Mouse (Mus musculus) limb, embryonic 15.5 days (tissue): ENCODE data around the gene Msrb3. TPM values are rescaled to one million over a fixed set of nuclear protein-coding genes. Genes with fewer than 3 reads are reported as not detected.

Source experiments
- ATAC-seq: fragments of 200-750 bp; cut with Nextera tagmentation; 2 replicates; pipeline ENCODE4 v1.8.0; 2017; ENCODE audit warnings: low read depth, moderate TSS enrichment; ENCODE audit not compliant: insufficient number of reproducible peaks, low FRiP score, low TSS enrichment
- H3K27ac ChIP-seq: fragments of 300-500 bp; sonication (generic); 2 replicates; pipeline ENCODE4 v1.5.1; 2015; ENCODE audit warnings: moderate library complexity, mild to moderate bottlenecking, inconsistent platforms
- H3K27me3 ChIP-seq: fragments of 300-500 bp; sonication (generic); 2 replicates; pipeline ENCODE4 v1.6.1; 2015; ENCODE audit warnings: inconsistent platforms
- H3K36me3 ChIP-seq: fragments of 300-500 bp; sonication (generic); 2 replicates; pipeline ENCODE4 v1.6.1; 2015; ENCODE audit warnings: inconsistent platforms
- H3K4me1 ChIP-seq: fragments of 300-500 bp; sonication (generic); 2 replicates; pipeline ENCODE4 v1.6.1; 2015; ENCODE audit warnings: inconsistent platforms
- H3K4me2 ChIP-seq: fragments of 300-500 bp; sonication (generic); 2 replicates; pipeline ENCODE4 v1.6.1; 2015; ENCODE audit warnings: mild to moderate bottlenecking, inconsistent platforms
- H3K4me3 ChIP-seq: fragments of 300-500 bp; sonication (generic); 2 replicates; pipeline ENCODE4 v1.5.1; 2015; ENCODE audit warnings: mild to moderate bottlenecking, inconsistent platforms
- H3K9ac ChIP-seq: fragments of 300-500 bp; sonication (generic); 2 replicates; pipeline ENCODE4 v1.6.1; 2015; ENCODE audit warnings: inconsistent platforms
- H3K9me3 ChIP-seq: fragments of 300-500 bp; sonication (generic); 2 replicates; pipeline ENCODE4 v1.6.1; 2016; ENCODE audit warnings: inconsistent platforms
- WGBS: fragments of 180-500 bp; shearing (Covaris S2); methylation state at CpG from one replicate; pipeline ENCODE4 v1.1.7; 2015; 5-methylcytosine and 5-hydroxymethylcytosine counted together
- polyA plus RNA-seq: library from polyadenylated mRNA; unstranded; fragments of >200 nt; fragmentation: Nextera tagmentation; extraction: Ambion mirVana; gene quantifications from 2 replicates; pipeline ENCODE4 v1.2.1, GENCODE M21; 2015

Gene Msrb3
- 14.8 and 16.9 TPM in 2 replicates for polyA plus RNA-seq

GRCm38 (mm10) chr10:120898785-120899762 lies at the start of gene Msrb3:
Msrb3 (minus strand) TSS chr10:120899101.
- Histone ChIP-seq H3K9me3 (no peaks in the 10 kb centered on the region), H3K27ac (peak within 1 kb of the TSS; percentile 82), H3K4me2 (peak within 1 kb of the TSS; percentile 83), H3K36me3 (no peaks in the 10 kb centered on the region), H3K4me1 (peaks cover 27% of the 10 kb centered on the region; the same call in 1 of the 2 replicates), H3K27me3 (0 out of 2 replicates have a peak, but pooled peaks cover 3% of the 10 kb centered on the region), H3K9ac (peak within 1 kb of the TSS; percentile 66), H3K4me3 (peak within 1 kb of the TSS; percentile 72)
- WGBS: 2% methylated on average over 62 of the region's 64 CpGs
- ATAC-seq: peak; percentile 78

- peaks cover 2% of the 10 kb centered on the region; the same call in 1 of the 2 replicates for H3K4me1 ChIP-seq
- no peak overlapping the region for H3K4me2 ChIP-seq
- no peak overlapping the region for H3K27ac ChIP-seq
- H3K36me3 ChIP-seq: peaks cover 5% of the 10 kb centered on the region; the same call in 1 of the 2 replicates
- H3K9ac ChIP-seq: no peak overlapping the region
- ATAC-seq: no peak
- H3K27me3 ChIP-seq: no peaks in the 10 kb centered on the region
- H3K9me3 ChIP-seq: no peaks in the 10 kb centered on the region
- no peak overlapping the region for H3K4me3 ChIP-seq
- WGBS: 53% methylated on average over 2 of the region's 2 CpGs
Observed at GRCm38 (mm10) chr10:120948461-120948860, 49.6 kb upstream of the Msrb3 start.

- Histone ChIP-seq H3K36me3 (peaks cover 5% of the 10 kb centered on the region; the same call in 1 of the 2 replicates), H3K4me3 (no peak overlapping the region), H3K27ac (no peak overlapping the region), H3K4me2 (no peak overlapping the region), H3K27me3 (no peaks in the 10 kb centered on the region), H3K9ac (no peak overlapping the region), H3K4me1 (no peaks in the 10 kb centered on the region), H3K9me3 (no peaks in the 10 kb centered on the region)
- ATAC-seq: no peak
- 83% methylated on average over 2 of the region's 2 CpGs for WGBS
Observed at GRCm38 (mm10) chr10:120947842-120948241, 48.9 kb upstream of the Msrb3 start.

DNA sequence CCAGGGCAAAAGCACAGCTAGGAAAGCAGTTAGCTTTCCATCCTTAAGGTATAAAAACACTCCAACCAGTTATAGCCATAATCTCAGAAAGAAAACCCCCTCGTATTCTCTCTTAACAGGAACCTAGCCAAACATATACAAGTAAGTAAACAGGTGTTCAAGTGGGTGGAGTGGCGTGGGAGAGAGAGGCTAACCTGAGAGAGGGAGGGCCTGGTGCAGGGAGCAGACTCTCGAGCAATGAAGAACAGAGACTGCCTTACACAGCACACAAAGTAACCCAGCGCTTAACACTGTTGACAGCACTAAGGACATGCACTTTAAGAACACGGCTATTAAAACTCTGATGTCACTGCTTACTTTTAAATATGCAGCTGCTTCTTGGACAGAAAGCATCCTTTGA lies 47.9 kb upstream of the Msrb3 start:
- no peak overlapping the region for H3K9ac ChIP-seq
- H3K27me3 ChIP-seq: no peaks in the 10 kb centered on the region
- 78% methylated on average over 5 of the region's 5 CpGs for WGBS
- H3K4me3 ChIP-seq: no peak overlapping the region
- H3K36me3 ChIP-seq: peaks cover 5% of the 10 kb centered on the region; the same call in 1 of the 2 replicates
- H3K9me3 ChIP-seq: no peaks in the 10 kb centered on the region
- H3K4me1 ChIP-seq: no peaks in the 10 kb centered on the region
- ATAC-seq: no peak
- no peak overlapping the region for H3K27ac ChIP-seq
- H3K4me2 ChIP-seq: no peak overlapping the region

GRCm38 (mm10) chr10:120938904-120939208 lies 40.0 kb upstream of the Msrb3 start:
- Histone ChIP-seq H3K27ac (no peak overlapping the region), H3K36me3 (no peaks in the 10 kb centered on the region), H3K9me3 (no peaks in the 10 kb centered on the region), H3K4me3 (no peak overlapping the region), H3K4me1 (0 out of 2 replicates have a peak, but pooled peaks cover 3% of the 10 kb centered on the region), H3K27me3 (no peaks in the 10 kb centered on the region), H3K4me2 (no peak overlapping the region), H3K9ac (no peak overlapping the region)
- WGBS: 65% methylated on average over 2 of the region's 2 CpGs
- ATAC-seq: no peak

GRCm38 (mm10) chr10:120938077-120938903 lies 39.4 kb upstream of the Msrb3 start:
- no peak overlapping the region for H3K4me3 ChIP-seq
- no peak for ATAC-seq
- no peaks in the 10 kb centered on the region for H3K27me3 ChIP-seq
- H3K9me3 ChIP-seq: no peaks in the 10 kb centered on the region
- H3K4me2 ChIP-seq: no peak overlapping the region
- H3K4me1 ChIP-seq: 0 out of 2 replicates have a peak, but pooled peaks cover 3% of the 10 kb centered on the region
- H3K9ac ChIP-seq: no peak overlapping the region
- H3K27ac ChIP-seq: no peak overlapping the region
- 41% methylated on average over 19 of the region's 19 CpGs for WGBS
- H3K36me3 ChIP-seq: 0 out of 2 replicates have a peak, but pooled peaks cover under 1% of the 10 kb centered on the region

GRCm38 (mm10) chr10:120929536-120929935 lies 30.6 kb upstream of the Msrb3 start:
- Histone ChIP-seq H3K4me3 (no peak overlapping the region), H3K9me3 (no peaks in the 10 kb centered on the region), H3K36me3 (peaks cover 29% of the 10 kb centered on the region), H3K9ac (no peak overlapping the region), H3K4me1 (no peaks in the 10 kb centered on the region), H3K27ac (no peak overlapping the region), H3K27me3 (no peaks in the 10 kb centered on the region), H3K4me2 (no peak overlapping the region)
- 80% methylated on average over 7 of the region's 7 CpGs for WGBS
- no peak for ATAC-seq

GRCm38 (mm10) chr10:120928183-120928582 lies 29.3 kb upstream of the Msrb3 start:
- 58% methylated on average over 5 of the region's 5 CpGs for WGBS
- no peaks in the 10 kb centered on the region for H3K4me1 ChIP-seq
- no peak overlapping the region for H3K4me2 ChIP-seq
- H3K9me3 ChIP-seq: no peaks in the 10 kb centered on the region
- ATAC-seq: no peak
- no peaks in the 10 kb centered on the region for H3K27me3 ChIP-seq
- H3K9ac ChIP-seq: no peak overlapping the region
- H3K36me3 ChIP-seq: peaks cover 28% of the 10 kb centered on the region
- no peak overlapping the region for H3K27ac ChIP-seq
- no peak overlapping the region for H3K4me3 ChIP-seq

- H3K4me3 ChIP-seq: no peak overlapping the region
- H3K4me2 ChIP-seq: no peak overlapping the region
- H3K9me3 ChIP-seq: no peaks in the 10 kb centered on the region
- H3K27me3 ChIP-seq: no peaks in the 10 kb centered on the region
- no peak for ATAC-seq
- no peak overlapping the region for H3K27ac ChIP-seq
- WGBS: 88% methylated on average over 8 of the region's 8 CpGs
- H3K4me1 ChIP-seq: no peaks in the 10 kb centered on the region
- H3K36me3 ChIP-seq: peaks cover 26% of the 10 kb centered on the region
- H3K9ac ChIP-seq: no peak overlapping the region
Observed at GRCm38 (mm10) chr10:120926156-120926555, 27.3 kb upstream of the Msrb3 start.

DNA sequence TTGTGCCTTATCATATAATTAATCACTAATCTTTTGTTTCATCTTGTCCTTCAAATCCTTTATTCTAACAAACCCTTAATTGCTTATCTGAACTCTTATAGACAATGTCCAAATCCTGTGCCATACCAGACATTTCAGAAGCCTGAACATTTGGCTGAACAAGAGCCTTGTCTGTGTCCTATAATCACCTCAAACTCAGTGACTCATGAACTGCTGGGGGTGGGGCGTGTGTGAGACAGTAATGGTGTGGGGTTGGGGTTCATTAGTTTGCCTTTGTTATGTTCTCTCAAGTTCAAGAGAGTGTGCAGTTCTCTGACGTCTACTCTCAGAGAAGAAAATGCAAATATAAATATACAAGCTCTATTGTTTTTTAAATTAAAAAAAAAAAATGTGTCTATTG lies 22.6 kb upstream of the Msrb3 start:
- Histone ChIP-seq H3K9ac (no peak overlapping the region), H3K4me3 (no peak overlapping the region), H3K27me3 (no peaks in the 10 kb centered on the region), H3K27ac (no peak overlapping the region), H3K4me1 (no peaks in the 10 kb centered on the region), H3K9me3 (no peaks in the 10 kb centered on the region), H3K4me2 (no peak overlapping the region), H3K36me3 (peaks cover 23% of the 10 kb centered on the region)
- 68% methylated on average over 2 of the region's 2 CpGs for WGBS
- no peak for ATAC-seq

DNA sequence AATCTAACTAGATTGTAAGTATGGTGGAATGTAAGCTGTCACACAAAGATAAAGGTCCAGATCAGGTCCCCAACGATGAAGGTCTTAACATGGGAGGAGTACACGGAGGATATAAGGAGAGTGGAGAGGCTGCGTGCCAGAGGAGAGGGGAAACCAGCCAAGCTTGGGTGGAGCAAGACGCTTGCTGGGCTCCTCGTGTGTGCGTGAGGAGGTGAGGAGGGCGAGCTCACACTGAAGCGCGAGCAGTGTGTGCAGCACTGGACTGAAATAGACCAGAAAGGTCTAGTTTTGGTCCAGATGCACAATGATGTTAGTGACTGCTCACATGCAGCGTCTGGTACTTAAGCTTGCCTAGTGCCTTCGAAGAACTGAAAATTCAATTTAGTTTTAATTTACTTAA lies 21.7 kb upstream of the Msrb3 start:
- WGBS: 74% methylated on average over 11 of the region's 11 CpGs
- Histone ChIP-seq H3K27me3 (no peaks in the 10 kb centered on the region), H3K9ac (no peak overlapping the region), H3K36me3 (peaks cover 17% of the 10 kb centered on the region), H3K9me3 (no peaks in the 10 kb centered on the region), H3K4me3 (no peak overlapping the region), H3K27ac (no peak overlapping the region), H3K4me2 (no peak overlapping the region), H3K4me1 (no peaks in the 10 kb centered on the region)
- no peak for ATAC-seq
